Mouse (Mus musculus) monocyte, adult 2 months (primary cell): ENCODE data around the gene Gabarap.
"Not testable (repeated sequence)": the region's sequence is repeated elsewhere in the genome, so short reads cannot be mapped to it uniquely, and the experiment has no call there.

Experiments
- DNase-seq, 2 experiments: peaks; one replicate each; pipeline ENCODE4 v3.0.0; 2022; ENCODE audit warnings: low spot score in 2 of 2, low read depth in 1 of 2

Gene Gabarap

GRCm38 (mm10) chr11:69990850-69991691, at the start of gene Gabarap:
Gene Gabarap, plus strand, starts transcription at chr11:69991143.
- DNase-seq: peak; percentile 89 to 93

DNA sequence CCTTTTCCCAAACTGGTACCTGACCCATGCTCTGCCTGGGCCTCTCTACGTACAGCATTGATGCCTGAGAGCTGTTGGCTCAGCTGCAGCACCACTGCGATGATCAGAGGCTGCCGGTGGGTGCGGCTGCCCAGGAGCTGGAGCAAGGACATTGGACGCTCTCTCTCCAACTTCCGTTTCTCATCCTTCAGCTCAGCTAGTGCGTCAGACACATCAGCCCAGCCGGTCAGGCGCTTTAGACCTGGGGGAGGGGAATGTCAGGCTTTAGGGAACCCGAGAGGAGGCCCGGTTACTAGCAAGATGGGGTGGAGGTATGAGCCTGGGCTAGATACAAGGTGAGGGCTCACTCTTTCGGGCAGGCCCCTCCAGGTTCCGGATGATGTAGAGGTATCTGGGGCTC, 45.7 kb upstream of the Gabarap start:
- no peak for DNase-seq

DNA sequence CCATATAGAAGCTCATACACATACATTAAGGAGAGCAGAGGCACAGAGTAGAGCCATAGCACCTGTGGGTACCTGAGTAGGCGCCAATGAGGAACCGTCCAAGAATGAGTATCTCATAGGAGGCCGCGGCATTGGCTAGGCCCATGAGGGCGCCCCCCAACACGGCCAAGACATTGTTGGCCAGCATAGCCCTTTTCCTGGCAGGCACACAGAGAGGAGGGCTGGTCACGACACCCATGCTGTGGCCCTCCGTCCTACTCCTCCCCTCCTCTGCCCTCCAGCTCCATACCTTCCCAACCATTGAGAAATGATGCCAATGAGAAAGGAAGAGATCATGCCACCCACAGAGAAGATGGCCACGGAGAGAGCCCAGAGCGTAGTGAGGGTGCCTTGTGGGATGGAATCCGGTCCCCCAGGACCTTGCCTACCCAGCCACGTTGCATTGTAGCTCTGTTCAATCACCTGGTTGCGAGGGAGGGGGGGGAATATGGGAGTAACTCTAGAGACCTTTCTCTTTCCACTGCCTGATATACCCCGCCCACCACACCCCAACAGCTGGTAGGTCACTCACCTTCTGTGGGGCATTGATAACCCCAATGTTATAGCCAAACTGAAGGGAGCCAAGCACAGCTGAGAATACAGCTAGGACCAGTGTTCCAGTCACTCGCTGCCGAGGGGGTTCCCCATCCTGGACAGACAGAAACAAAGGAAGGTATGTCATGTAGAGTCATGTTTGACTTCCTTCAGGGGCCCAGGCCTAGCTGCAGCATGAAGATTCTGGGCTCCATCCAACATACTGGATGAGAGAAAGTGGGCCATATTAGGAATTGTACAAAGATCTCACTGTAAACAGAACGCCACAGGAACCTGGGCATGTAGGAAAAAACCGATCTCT, 44.7 kb upstream of the Gabarap start:
- no peak for DNase-seq

- DNase-seq: no peak
Measured at GRCm38 (mm10) chr11:69947337-69948065, 43.4 kb upstream of the Gabarap start.

DNA sequence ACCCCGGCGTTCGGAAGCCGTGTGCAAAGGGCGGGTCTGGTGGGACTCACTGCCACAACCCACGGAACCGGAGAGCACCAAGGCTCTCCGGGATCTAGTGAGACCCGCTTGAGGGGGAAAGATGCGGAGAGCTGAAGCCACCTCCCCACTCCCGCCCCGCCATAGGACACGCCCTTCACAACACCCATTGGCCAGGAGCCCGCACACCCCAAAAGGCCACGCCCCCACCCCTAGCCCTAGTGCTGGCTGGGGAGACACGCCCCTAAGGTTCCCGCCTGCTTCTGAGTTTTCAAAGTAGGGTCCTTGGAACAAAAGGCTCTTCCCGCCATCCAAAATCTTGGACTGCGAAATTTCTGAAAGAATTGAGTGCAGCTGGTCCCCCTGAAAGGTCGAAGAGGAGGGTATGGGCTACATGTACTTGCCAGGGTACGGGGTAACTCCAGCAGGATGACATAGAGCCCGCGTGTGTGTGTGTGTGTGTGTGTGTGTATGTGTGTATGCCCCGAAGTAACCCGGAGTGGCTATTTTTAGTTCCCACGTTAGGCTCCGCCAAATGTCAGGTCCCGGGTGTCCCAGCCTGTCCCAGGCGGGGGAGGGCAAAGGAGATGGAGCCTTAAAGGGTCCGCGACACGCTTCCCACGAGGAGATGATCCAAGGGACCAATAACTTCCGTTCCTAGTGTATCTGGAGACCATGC, 42.7 kb upstream of the Gabarap start, which contains the start of gene Slc2a4:
Gene Slc2a4, minus strand, starts transcription at position 123 of the 697 bp plus-strand sequence.
- DNase-seq: peak in 1 of 2 experiments; percentile 63

DNA sequence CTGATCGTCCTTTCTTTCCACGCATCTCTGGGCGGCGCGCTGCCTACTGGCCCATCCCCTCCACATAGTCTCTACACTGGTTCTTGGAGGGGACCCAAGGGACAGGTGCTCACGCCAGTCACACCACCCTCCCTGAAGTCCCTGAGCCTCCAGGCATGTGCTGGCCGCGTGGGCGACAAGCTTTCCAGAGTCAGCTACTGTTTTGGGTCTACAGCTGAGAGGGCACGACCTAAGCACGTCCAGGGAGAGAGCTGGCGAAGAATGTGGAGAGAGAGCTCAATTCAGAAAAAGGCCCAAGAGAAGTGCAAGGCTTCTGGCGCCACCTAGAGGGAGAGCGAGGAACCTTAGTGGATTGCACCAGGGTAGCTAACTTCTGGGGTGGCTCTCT, 42.2 kb upstream of the Gabarap start:
- peak; percentile 70 to 79 for DNase-seq

DNA sequence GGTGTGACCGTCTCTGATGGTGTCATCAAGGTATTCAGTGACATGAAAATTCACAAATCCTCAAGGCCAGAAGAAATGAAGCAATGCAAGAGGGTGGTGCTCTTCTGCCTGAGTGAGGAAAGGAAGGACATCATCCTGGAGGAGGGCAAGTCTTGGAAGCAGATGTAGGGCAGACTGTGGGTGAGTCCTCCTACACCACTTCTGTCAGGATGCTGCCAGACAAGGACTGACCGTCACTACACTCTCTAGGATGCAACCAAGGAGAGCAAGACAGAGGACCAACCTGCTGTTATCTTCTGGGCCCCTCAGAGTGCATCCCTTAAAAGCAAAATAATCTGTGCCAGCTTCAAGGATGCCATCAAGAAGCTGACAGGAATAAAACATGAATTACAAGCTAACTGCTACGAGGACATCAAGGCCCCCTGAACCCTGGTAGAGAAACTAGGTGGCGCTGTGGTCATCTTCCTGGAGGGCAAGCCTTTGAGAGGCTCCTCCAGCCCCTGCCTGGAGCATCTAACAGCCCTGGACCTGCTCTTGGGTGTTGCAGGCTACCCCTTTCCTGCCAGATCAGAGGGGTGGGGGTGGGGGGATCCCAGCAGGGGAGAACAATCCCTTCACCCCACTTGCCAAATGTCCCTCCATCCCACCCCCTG, 40.0 kb upstream of the Gabarap start:
- DNase-seq: no peak

DNA sequence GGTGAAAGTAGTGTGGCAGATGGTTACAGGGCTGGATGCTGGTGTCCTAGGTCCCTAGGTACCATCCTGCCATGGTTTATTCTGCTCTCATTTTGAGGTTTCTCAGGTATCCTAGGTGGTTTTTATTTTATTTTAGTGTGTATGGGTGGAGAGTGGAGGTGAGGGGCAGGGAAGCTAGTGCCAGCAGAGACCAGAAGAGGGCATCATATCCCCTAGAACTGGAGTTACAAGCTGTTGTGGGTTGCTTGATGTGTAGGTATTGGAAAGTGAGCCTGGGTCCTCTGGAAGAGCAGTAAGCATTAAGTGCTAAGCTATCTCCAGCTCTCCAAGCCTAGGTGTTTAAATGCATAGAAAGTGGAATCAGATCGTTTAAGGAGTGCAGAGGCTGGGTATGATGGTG, 38.7 kb upstream of the Gabarap start:
- DNase-seq: no peak

DNA sequence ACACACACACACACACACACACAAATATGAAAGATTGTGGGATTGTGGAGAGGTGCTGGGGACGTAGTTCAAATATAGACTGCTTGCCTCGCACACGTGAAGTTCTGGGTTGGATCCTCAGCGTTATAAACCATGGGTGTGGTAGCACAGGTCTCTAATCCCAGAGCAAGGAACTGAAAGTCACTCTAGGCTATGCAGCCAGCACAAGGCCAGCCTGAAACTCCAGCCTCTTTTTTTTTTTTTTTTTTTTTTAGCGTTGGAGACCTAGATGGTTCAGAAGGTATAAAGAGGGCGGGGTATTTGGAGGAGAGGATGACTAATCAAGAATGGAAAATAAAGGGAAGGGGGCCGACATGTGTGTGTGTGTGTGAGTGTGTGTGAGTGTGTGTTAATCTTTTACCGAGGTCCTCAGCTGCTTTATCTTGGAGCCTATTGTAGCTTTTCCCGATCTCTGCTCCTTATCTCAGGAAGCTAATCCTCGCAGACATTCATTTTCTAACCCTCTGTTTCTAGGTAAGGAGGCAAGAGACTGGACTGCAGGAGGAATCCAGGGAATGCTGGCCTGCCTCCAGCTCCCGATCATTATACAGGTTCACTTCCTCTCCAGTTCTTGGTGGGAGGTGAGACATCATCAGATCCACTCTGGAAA, 37.6 kb upstream of the Gabarap start:
- no peak for DNase-seq

DNA sequence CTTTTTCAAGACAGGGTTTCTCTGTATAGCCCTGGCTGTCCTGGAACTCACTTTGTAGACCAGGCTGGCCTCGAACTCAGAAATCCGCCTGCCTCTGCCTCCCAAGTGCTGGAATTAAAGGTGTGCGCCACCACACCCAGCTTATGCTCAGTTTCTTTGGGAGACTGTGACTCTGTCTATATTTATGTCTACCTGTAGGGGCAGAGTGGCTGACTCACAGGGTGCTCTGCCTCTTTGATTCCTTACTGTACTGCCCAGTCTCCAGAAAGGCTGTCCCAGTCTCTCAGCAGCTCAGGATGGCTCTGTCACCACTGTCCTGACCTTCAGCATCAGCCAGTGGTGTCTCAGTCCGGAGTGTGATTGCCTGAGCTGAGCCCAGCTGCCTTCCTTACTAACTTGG, 35.3 kb upstream of the Gabarap start:
- not testable (repeated sequence) for DNase-seq

DNA sequence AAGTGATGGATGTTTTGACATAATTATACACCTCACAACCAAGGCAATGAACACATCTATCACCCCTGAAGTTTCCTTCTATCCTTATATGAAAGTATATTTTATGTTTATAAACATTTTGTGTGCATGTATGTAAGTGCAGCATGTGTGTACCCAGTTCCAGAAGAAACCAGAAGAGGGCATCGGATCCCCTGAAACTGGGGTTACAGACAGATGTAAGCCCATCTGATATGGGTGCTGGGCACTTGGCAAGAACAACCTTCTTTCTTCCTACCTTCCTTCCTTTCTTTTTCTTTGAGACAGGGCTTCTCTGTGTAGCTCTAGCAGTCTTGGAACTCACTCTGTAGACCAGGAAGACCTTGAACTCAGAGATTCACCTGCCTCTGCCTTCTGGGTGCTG, 34.7 kb upstream of the Gabarap start:
- no peak for DNase-seq

DNA sequence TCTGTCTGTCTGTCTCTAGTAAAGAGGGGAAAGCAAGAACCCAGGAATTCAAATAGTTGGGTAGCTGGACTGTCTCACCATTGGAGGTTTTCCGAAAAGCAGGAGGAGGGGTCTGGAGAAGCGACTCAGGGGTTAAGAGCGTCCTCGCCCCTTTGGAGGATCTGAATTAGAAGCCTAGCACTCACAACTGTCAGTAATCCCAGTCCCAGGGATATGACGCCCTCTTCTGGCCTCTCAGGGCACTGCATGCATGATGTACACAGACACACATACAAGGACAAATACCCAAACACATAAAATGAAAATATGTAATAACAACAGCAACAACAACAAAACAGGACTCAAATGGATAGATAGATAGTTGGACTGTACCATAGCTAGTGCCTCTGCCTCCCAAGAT, 30.3 kb upstream of the Gabarap start:
- no peak for DNase-seq

DNA sequence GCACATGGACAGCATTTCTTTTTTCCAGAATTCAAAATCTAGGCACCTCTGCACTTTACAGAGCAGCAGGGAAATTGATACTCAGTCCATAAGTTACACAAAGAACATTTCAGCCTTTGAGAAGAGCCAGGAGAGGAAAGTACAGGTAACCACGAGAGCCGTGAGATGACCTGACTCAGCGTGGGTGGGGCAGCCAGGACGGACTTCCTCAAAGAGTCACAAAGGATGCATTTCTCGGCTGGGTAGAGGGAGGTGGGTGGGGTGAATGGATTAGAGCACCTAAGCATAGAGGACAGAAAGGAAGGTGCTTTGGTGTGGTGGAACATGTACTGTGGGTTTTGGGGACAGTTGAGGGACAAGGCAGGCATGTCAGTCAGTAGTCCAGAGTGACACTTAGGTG, 29.1 kb upstream of the Gabarap start:
- DNase-seq: no peak

DNA sequence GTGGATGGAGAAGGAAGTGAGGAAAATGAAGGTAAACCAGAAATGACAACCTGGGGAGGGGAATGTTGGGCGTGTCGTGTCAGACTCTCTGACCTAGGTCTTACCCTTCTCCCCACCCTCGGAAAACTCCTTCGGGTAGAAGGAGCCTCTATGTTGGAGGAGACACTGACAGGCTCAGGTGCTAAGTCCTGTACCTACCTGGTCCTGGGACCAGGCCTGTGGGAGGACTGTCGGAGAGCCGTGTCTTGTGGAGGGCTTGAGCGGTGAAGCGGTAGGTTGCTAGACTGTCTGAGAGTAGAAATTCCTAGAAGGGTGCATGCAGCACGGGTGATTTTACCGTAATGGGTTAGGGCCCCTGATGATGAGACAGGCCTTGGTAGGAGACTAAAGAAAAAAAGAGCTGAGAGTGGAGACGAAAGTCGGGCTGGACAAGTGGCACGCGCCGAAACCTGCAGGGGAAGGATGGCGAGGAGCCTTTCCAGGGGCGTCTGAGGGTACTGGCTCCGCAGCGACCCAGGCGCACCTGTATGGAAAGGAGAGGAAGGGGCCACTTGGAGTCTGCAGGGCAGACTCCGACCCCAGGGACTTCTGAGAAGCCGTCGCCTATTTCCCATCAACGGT, 26.2 kb upstream of the Gabarap start, which contains the start of gene Cldn7:
Gene Cldn7, plus strand, starts transcription at position 130 of the 621 bp plus-strand sequence.
- no peak for DNase-seq

DNA sequence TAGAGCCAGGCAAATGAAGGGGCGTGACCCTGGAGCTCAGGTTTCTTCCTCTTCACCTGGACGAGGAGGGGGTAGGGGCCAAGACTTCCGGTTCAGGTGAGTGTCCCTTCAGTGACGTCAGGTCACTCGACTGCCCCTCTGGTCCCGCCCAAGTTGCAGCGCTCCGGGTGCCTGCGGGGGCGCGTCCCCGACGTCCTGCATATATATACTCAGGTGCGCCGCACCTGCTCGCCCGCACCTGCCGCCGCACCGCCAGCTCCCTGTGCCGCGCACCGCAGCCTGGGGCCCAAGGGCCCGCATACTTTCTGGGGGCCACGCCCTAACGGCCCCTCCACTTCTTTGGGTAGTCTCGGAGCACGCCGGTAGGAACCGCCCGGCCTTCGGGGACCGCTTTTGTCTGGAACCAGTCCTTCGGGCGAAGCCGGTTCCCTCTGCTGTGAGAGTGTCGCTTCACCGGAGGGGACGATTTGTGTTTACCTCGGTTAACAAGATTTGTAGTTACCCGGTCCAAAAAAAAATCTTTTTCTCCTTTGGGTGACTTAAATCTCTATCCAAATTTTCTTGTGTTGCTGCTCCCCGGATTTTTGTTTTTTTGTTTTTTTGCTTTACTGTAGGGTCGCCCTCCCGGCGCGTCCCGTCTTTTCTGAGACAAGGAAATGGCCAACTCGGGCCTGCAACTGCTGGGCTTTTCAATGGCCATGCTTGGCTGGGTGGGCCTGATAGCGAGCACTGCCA, 25.5 kb upstream of the Gabarap start:
- no peak for DNase-seq

- no peak for DNase-seq
Measured at GRCm38 (mm10) chr11:69966006-69966859, 24.7 kb upstream of the Gabarap start.

DNA sequence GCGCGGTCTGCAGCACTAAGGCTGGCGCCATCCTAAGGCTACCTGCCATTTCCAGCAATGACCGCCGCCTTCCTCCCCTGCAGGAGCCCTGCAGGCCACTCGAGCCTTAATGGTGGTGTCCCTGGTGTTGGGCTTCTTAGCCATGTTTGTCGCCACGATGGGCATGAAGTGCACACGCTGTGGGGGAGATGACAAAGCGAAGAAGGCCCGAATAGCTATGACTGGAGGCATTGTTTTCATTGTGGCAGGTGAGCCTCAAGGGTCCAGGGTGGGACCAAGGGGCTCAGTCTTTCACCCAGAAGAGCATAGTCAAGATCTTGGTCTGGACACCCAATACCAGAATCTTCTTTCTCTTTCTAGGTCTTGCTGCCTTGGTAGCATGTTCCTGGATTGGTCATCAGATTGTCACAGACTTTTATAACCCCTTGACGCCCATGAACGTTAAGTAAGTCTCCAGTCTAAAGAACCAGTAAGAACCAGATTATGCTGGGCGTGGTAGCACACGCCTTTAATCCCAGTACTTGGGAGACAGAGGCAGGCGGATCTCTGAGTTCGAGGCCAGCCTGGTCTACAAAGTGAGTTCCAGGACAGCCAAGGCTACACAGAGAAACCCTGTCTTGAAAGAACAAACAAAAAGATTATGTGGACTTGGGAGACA, 24.0 kb upstream of the Gabarap start:
- DNase-seq: no peak
